Mouse (Mus musculus): ENCODE data around the gene Lhfp.

GRCm38 (mm10) chr3:53065267-53066094 lies 24.2 kb downstream of the Lhfp start:
- TF ChIP-seq CTCF (IDR thresholded peaks at IDR 0.05; ENCODE audit: control insufficient read depth, insufficient read depth, insufficient replicate concordance, low read depth, low read length) (no peak), POLR2A (IDR thresholded peaks at IDR 0.05; ENCODE audit: control insufficient read depth, low read depth, low read length) (no peak)

Measured in testis, adult 2 months (tissue).